Mouse (Mus musculus) cerebellum, adult 2 months (tissue): ENCODE measurements at regions not wholly inside any gene's neighbourhood (a gene's known extent, or its start where the extent isn't known, plus 50 kb on each side); places are given as distances from the start of the nearest gene placed in this dataset.

Experiments used
- DNase-seq, 2 experiments: peaks; one replicate each; pipeline ENCODE4 v3.0.0; 2021
- H3K27ac ChIP-seq: fragments of 200-500 bp; 2 replicates; pipeline ENCODE4 v1.5.1; 2012; ENCODE audit warnings: low read length, control low read depth, inconsistent platforms; ENCODE audit not compliant: insufficient read depth
- H3K27me3 ChIP-seq: fragments of 200-500 bp; 2 replicates; pipeline ENCODE4 v1.6.1; 2012; ENCODE audit warnings: inconsistent platforms, mild to moderate bottlenecking, low read length, moderate library complexity; ENCODE audit not compliant: control insufficient read depth, insufficient read depth
- H3K4me1 ChIP-seq: fragments of 200-500 bp; 2 replicates; pipeline ENCODE4 v1.6.1; 2011; ENCODE audit warnings: low read length; ENCODE audit not compliant: control insufficient read depth, insufficient read depth
- H3K4me3 ChIP-seq: fragments of 200-500 bp; replicated peaks from 2 replicates; pipeline ENCODE3; 2011; ENCODE audit warnings: mild to moderate bottlenecking, low read depth, low read length, control low read depth; ENCODE audit not compliant: insufficient read depth
- CTCF ChIP-seq: fragments of 200-500 bp; IDR thresholded peaks from 2 replicates; pipeline ENCODE4 v1.5.1; 2011; ENCODE audit warnings: low read depth, mild to moderate bottlenecking, control low read depth, low read length, moderate library complexity, borderline replicate concordance; ENCODE audit not compliant: insufficient read depth
- POLR2A ChIP-seq: fragments of 200-500 bp; IDR thresholded peaks from 2 replicates; pipeline ENCODE4 v1.6.1; 2011; ENCODE audit warnings: low read length, control low read depth, borderline replicate concordance; ENCODE audit not compliant: insufficient read depth
- WGBS: fragments of 180-500 bp; shearing (Covaris S2); methylation state at CpG from one replicate; pipeline ENCODE4 v1.1.7; 2018; 5-methylcytosine and 5-hydroxymethylcytosine counted together

DNA sequence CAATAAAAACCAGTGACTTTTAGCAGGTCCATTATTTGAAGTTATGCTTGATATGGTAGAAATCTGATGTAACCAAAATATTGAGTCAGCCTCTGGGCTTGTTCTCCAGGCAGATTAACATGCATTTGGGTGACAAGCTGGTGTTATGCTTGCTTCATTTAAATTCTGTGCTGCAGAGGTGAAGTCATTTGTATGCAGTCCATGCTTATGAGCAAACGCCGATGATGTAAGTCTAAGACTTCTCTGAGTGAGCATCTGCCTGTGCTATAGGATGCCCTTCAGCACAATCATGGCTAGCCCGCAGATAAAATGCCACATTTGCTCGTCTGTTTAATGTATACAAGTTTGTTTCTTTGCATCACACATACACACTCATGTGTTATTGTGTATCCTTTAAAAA is 355.4 kb upstream of the Fam49a start:
- Histone ChIP-seq H3K4me3 (no peak overlapping the region), H3K27me3 (no peaks in the 10 kb centered on the region), H3K27ac (no peak overlapping the region), H3K4me1 (no peaks in the 10 kb centered on the region)
- no peak for DNase-seq
- WGBS, result 66% methylated on average over 4 of the region's 4 CpGs
- TF ChIP-seq POLR2A (no peak), CTCF (no peak)
